Mouse (Mus musculus) liver, postnatal 0 days (tissue): Measurements from ENCODE around the gene Vwa2. TPM values are rescaled to one million over a fixed set of nuclear protein-coding genes. Genes with fewer than 3 reads are reported as not detected.

Experiments
- ATAC-seq: fragments of 200-750 bp; cut with Nextera tagmentation; 2 replicates; pipeline ENCODE4 v1.8.0; 2017; ENCODE audit warnings: mild to moderate bottlenecking, moderate library complexity
- DNase-seq: peaks from one replicate; pipeline ENCODE4 v3.0.0-alpha.2; 2016
- H3K27ac ChIP-seq: fragments of 300-500 bp; sonication (generic); 2 replicates; pipeline ENCODE4 v1.5.1; 2014; ENCODE audit warnings: antibody characterized with exemption, moderate library complexity, mild to moderate bottlenecking, low read depth
- H3K27me3 ChIP-seq: fragments of 300-500 bp; sonication (generic); 2 replicates; pipeline ENCODE4 v1.6.1; 2014; ENCODE audit warnings: low read length, control low read depth, mixed read lengths; ENCODE audit not compliant: insufficient read depth
- H3K36me3 ChIP-seq: fragments of 300-500 bp; sonication (generic); replicated peaks from 2 replicates; pipeline ENCODE4 v1.6.1; 2014; ENCODE audit warnings: mild to moderate bottlenecking, control low read depth, low read length, moderate library complexity, mixed read lengths; ENCODE audit not compliant: insufficient read depth
- H3K4me1 ChIP-seq: fragments of 300-500 bp; sonication (generic); 2 replicates; pipeline ENCODE4 v1.6.1; 2014; ENCODE audit warnings: antibody characterized with exemption, mild to moderate bottlenecking, control low read depth; ENCODE audit not compliant: insufficient read depth
- H3K4me2 ChIP-seq: fragments of 300-500 bp; sonication (generic); 2 replicates; pipeline ENCODE4 v1.6.1; 2014; ENCODE audit warnings: low read depth, mild to moderate bottlenecking, low read length, moderate library complexity, mixed read lengths
- H3K4me3 ChIP-seq: fragments of 300-500 bp; sonication (generic); 2 replicates; pipeline ENCODE4 v1.5.1; 2014; ENCODE audit warnings: low read depth, low read length
- H3K9ac ChIP-seq: fragments of 300-500 bp; sonication (generic); replicated peaks from 2 replicates; pipeline ENCODE4 v1.6.1; 2014; ENCODE audit warnings: mild to moderate bottlenecking, moderate library complexity
- H3K9me3 ChIP-seq: fragments of 300-500 bp; sonication (generic); 2 replicates; pipeline ENCODE4 v1.6.1; 2016; ENCODE audit warnings: mild to moderate bottlenecking, control low read depth, low read length, mixed read lengths
- CTCF ChIP-seq: sonication (generic); IDR thresholded peaks from 2 replicates; pipeline ENCODE4 v1.5.1; 2016; ENCODE audit warnings: antibody characterized with exemption, low read depth
- EP300 ChIP-seq: IDR thresholded peaks from 2 replicates; pipeline ENCODE4 v1.6.1; 2016; ENCODE audit warnings: antibody characterized with exemption, low read depth, mild to moderate bottlenecking
- WGBS: fragments of 180-500 bp; shearing (Covaris S2); extraction: QIAGEN DNeasy Blood & Tissue Kit; methylation state at CpG from one replicate; pipeline ENCODE4 v1.1.7; 2014; ENCODE audit not compliant: insufficient replicate concordance; 5-methylcytosine and 5-hydroxymethylcytosine counted together
- polyA plus RNA-seq: library from polyadenylated mRNA; unstranded; fragments of >200 nt; fragmentation: Nextera tagmentation; extraction: Ambion mirVana; gene quantifications from 2 replicates; pipeline ENCODE4 v1.2.1, GENCODE M21; 2015

Gene Vwa2
- polyA plus RNA-seq, 1 experiment from 2014 or later: not detected

DNA sequence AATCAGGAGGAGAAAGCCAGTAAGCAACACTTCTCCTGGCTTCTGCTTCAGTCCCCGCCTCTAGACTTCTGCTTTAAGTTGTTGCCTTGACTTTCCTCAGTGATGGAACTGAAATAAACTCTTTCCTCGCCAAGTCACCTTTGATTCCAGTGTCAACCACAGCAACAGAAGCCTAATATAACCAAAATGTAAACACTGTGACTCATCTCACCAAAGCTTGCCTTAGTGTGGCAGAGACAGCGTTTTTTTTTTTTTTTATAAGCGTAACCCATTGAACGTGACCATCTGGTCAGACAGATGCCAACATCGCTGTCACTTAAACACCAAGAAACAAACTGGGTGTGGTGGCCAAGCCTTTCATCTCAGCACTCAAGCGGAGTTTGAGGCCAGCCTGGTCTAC, 68.2 kb downstream of the Vwa2 start:
- Histone ChIP-seq H3K9me3 (no peaks in the 10 kb centered on the region), H3K36me3 (no peaks in the 10 kb centered on the region), H3K27ac (no peak overlapping the region), H3K4me2 (no peak overlapping the region), H3K4me1 (no peaks in the 10 kb centered on the region), H3K27me3 (no peaks in the 10 kb centered on the region), H3K4me3 (no peak overlapping the region), H3K9ac (no peak overlapping the region)
- DNase-seq (no peak), ATAC-seq (no peak)
- TF ChIP-seq EP300 (no peak), CTCF (no peak)
- 77% methylated on average over 7 of the region's 7 CpGs for whole genome bisulfite sequencing

DNA sequence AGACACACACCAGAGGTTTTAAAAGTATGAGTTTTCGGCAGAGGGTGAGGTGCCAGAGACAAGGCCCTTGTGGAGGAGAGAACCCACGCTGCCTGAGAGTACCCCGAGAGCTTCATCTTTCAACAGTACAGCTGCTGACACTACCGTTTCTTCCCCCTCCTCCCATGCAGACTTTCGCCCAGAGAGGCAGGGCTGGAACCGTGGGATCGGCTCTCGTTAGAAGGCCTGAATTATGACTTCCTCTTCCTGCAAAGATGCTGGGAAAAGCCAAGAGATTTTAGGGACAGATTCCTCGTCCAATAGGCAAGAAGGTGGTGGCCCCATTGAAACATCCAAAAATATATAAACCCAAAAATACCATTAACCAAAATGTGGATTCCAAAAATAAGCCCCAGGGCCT, 70.2 kb downstream of the Vwa2 start:
- TF ChIP-seq EP300: no peak
- TF ChIP-seq CTCF: no peak
- Histone ChIP-seq H3K4me2 (no peak overlapping the region), H3K4me1 (no peaks in the 10 kb centered on the region), H3K27ac (no peak overlapping the region), H3K36me3 (no peaks in the 10 kb centered on the region), H3K9ac (no peak overlapping the region), H3K4me3 (no peak overlapping the region), H3K27me3 (no peaks in the 10 kb centered on the region), H3K9me3 (no peaks in the 10 kb centered on the region)
- 58% methylated on average over 9 of the region's 9 CpGs for WGBS
- ATAC-seq (no peak), DNase-seq (no peak)

DNA sequence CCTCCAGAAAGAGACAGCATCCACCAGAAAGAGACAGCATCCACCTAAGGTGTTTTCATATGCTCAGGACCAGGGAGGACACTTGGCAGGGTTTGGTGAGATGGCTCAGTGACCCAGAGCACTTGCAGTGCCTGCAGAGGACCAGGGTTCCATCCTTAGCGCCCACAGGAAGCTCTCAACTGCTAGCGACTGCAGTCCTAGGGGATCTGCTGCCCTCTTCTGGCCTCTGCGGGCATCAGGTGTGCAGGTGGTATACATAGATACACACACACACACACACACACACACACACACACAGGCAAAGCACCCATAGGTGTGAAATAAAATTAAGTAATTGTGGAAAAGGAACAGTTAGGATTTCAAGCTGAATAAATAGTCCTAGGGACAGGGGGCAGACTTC, 70.8 kb downstream of the Vwa2 start:
- ATAC-seq: no peak
- TF ChIP-seq CTCF (no peak), EP300 (no peak)
- 88% methylated on average over 3 of the region's 3 CpGs for WGBS

DNA sequence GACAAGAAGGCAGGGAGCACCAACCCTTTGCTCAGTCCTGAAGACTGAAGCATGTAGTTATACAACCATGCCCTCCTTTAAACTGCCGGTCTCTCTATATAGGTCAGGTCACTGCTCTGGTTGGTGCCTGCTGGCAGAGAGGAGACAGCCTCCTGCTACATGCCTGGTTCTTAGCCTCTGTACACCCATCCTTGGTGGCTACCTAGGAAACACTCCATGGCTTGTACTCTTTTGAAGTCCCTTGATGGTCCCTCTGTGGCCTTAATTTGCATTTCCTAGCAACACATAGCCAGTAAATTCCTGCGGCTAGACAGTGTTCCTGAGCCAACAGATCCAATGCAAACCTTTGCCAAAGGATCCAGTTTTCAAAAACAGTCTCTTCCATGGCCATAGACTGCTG, 71.6 kb downstream of the Vwa2 start:
- WGBS: 90% methylated on average over 2 of the region's 2 CpGs
- TF ChIP-seq EP300 (no peak), CTCF (no peak)
- no peak overlapping the region for H3K9ac ChIP-seq

More for the DNA sequence above, 70.8 kb downstream of the Vwa2 start:
- DNase-seq: no peak
- H3K36me3 ChIP-seq: no peaks in the 10 kb centered on the region
- H3K4me2 ChIP-seq: no peak overlapping the region
- no peaks in the 10 kb centered on the region for H3K4me1 ChIP-seq
- H3K4me3 ChIP-seq: no peak overlapping the region
- H3K27me3 ChIP-seq: no peaks in the 10 kb centered on the region
- no peak overlapping the region for H3K9ac ChIP-seq
- H3K9me3 ChIP-seq: no peaks in the 10 kb centered on the region
- no peak overlapping the region for H3K27ac ChIP-seq

DNA sequence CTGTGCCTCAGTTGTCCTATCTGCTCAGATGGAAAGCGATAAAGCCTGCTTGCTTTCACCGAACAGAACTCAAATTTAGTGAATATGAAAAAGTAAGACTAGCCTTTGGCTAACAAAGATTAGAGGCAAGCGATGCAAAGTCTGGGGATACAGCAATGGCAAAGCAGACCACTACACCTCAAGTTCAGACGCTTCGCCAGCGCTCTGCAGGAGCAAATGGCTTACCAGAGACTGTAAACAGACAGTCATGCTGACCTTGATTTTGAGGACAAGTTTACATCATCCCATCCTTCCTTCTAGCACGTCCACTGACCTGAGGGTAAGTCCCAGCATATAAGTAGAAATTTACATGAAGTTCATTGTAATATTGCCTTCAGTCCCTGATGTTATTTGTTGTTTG, 72.2 kb downstream of the Vwa2 start:
- Histone ChIP-seq H3K27ac (no peak overlapping the region), H3K4me2 (no peak overlapping the region), H3K9me3 (no peaks in the 10 kb centered on the region), H3K27me3 (no peaks in the 10 kb centered on the region), H3K4me1 (no peaks in the 10 kb centered on the region), H3K4me3 (no peak overlapping the region), H3K36me3 (no peaks in the 10 kb centered on the region), H3K9ac (no peak overlapping the region)
- ATAC-seq: no peak
- 71% methylated on average over 7 of the region's 7 CpGs for WGBS
- TF ChIP-seq CTCF: no peak
- no peak for TF ChIP-seq EP300
- no peak for DNase-seq

More for the DNA sequence above, 71.6 kb downstream of the Vwa2 start:
- Histone ChIP-seq H3K9me3 (no peaks in the 10 kb centered on the region), H3K4me3 (no peak overlapping the region), H3K27me3 (no peaks in the 10 kb centered on the region), H3K4me2 (no peak overlapping the region), H3K4me1 (no peaks in the 10 kb centered on the region), H3K36me3 (no peaks in the 10 kb centered on the region), H3K27ac (no peak overlapping the region)
- ATAC-seq (no peak), DNase-seq (no peak)

DNA sequence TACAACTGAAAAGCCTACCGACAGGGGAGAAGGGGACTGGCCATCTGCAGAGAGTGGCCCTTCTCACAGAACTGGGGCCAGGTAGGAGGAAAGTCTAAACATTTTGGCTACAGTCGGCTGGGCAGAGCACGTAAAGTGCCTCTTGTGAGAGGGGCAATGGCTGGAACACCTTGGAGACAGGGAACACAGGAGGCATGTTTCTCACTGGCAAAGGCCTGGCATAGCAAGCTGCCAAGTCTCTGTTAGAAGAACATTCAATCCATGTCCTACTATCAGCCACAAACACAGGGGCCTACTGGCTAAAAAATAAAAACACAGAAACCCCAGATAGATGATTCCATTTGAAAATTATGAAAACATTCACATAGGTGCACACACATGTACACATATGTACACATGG, 72.7 kb downstream of the Vwa2 start:
- no peaks in the 10 kb centered on the region for H3K9me3 ChIP-seq
- no peak overlapping the region for H3K4me3 ChIP-seq
- H3K36me3 ChIP-seq: no peaks in the 10 kb centered on the region
- H3K4me2 ChIP-seq: no peak overlapping the region
- no peaks in the 10 kb centered on the region for H3K4me1 ChIP-seq
- H3K27ac ChIP-seq: no peak overlapping the region
- TF ChIP-seq CTCF (no peak), EP300 (no peak)
- DNase-seq (no peak), ATAC-seq (no peak)
- H3K9ac ChIP-seq: no peak overlapping the region
- WGBS: 78% methylated on average over 3 of the region's 3 CpGs
- H3K27me3 ChIP-seq: no peaks in the 10 kb centered on the region

DNA sequence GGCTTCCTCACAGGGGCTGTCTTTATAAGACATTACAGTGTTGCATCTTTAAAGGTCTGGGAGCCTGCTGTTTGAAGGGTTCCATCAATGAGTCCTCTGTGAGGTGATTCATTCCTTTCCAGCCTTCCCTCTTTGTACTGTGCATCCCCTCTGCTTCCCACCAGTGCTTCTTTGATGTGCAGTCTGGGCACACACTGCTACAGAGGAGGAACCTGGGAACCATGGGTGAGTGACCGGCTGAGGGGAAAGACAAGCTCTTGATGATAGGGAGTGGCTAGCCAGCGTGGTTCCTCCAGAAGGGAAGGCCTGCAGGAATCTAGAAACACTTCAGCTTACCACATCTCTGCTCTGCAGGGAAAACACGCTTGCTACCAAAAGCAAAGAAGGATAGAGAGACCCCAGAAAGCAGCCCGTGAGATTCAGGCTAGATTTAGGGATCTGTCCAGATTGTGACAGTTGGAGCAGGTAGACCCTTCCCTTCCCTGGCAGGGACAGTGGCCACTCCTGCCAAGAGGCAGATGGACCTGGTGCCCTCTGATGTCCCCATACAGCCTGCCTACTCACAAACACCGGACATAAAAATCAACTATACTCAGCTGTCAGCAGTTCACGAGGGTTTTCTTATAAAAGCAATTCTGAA, 74.0 kb downstream of the Vwa2 start:
- TF ChIP-seq EP300: no peak
- TF ChIP-seq CTCF: no peak
- H3K27ac ChIP-seq: no peak overlapping the region
- H3K4me1 ChIP-seq: no peaks in the 10 kb centered on the region
- WGBS: 60% methylated on average over 6 of the region's 6 CpGs
- H3K27me3 ChIP-seq: no peaks in the 10 kb centered on the region
- no peaks in the 10 kb centered on the region for H3K9me3 ChIP-seq
- no peak for ATAC-seq
- H3K4me3 ChIP-seq: no peak overlapping the region
- no peaks in the 10 kb centered on the region for H3K36me3 ChIP-seq
- no peak overlapping the region for H3K4me2 ChIP-seq
- DNase-seq: no peak
- H3K9ac ChIP-seq: no peak overlapping the region
